Mouse (Mus musculus): Measurements from ENCODE around the gene Krtap1-4.

Krtap1-4 gene

GRCm38 (mm10) chr11:99547892-99548291 lies 35.6 kb downstream of the Krtap1-4 start:
- no peak for DNase-seq

DNA sequence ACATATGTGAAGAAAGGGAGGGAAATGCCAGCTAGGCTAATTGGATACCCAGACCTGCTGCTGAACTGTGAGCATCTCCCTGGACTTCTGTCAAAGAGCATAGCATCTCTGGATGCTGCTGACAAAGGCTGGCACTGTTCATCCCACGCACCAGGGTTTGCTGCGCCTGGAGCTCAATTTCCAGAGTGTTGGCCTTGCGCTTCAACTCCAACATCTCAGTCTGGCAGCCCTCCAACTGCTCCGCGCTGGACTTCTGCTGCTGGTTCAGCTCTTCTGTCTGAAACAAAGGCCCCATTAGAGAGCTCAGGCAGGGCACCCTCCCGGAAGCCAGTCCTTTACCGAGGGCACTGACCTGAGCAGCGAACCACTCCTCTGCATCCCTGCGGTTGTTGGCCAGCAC lies 43.7 kb downstream of the Krtap1-4 start:
- peak; percentile 65 for DNase-seq
